Mouse (Mus musculus): ENCODE measurements around the gene Foxj3.

- TF ChIP-seq GATA1 (IDR thresholded peaks at IDR 0.05; ENCODE audit: low read length), result no peak
- TF ChIP-seq TAL1 (IDR thresholded peaks at IDR 0.05; ENCODE audit: low read length), result no peak
Observed at GRCm38 (mm10) chr4:119599605-119600004, 62.8 kb downstream of the Foxj3 start.

Measured in erythroblast, embryonic 14.5 days (primary cell).